Mouse (Mus musculus) c-Kit-positive CD71-positive TER-119-positive erythroid progenitor cells, embryonic 14.5 days (primary cell): ENCODE data around the gene Ccnt1.
"Not testable (repeated sequence)": the region's sequence is repeated elsewhere in the genome, so short reads cannot be mapped to it uniquely, and the experiment has no call there.

Source experiments
- DNase-seq: peaks from one replicate; pipeline ENCODE4 v3.0.0-alpha.2; 2013; ENCODE audit warnings: low spot score

Gene Ccnt1

DNA sequence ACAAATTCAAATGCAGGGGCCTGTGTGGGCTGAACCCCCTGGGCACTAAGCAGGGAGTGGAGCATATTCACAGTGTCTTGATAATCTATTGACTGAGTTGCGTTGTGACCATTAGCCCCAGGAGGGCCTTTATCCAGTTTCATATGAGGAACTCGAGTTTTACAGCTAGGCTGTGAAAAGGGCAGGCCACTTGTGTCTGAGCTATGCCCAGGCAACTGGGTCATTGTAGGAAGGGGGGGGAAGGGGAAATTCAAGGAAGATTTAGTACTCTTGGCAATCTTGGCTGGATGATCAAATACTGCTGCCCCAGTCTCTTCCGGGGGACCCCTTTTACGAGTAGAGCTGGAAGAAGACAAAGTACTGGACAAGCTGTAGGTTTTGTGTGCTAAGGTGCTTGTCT, 27.4 kb downstream of the Ccnt1 start:
- DNase-seq = no peak

DNA sequence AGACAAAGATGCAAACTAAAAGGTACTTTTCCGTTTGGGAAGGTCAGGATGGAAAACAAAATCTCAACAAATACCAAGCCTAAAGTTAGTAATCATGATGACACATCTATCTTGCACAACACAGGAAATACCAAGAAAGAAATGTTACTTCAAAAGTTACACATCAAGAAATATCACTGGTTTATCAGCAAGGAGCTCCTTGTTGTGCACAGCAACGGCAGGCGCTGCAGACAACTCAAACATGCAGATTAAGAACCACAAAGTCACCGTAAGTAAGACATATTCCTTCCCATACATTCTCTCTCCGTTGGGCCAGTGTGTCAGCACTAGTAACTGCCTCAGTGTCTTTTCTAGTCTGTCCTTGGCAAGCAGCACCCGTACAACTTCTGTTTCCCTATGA, 29.7 kb downstream of the Ccnt1 start:
- no peak for DNase-seq

DNA sequence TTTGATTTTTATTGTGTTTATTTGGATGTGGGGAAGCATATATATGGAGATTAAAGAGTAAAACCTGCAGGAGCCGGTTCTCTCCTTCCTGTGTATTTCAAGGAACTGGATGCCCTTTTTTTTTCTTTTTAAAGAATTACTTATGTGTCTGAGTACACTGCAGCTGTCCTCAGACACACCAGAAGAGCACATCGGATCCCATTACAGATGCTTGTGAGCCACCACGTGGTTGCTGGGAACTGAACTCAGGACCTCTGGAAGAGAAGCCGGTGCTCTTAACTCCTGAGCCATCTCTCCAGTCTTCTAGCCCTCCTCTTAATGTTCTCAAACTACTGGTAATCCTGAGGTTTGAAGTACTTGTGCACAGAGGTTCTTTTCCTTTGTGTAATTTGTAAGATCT, 32.8 kb downstream of the Ccnt1 start:
- no peak for DNase-seq

DNA sequence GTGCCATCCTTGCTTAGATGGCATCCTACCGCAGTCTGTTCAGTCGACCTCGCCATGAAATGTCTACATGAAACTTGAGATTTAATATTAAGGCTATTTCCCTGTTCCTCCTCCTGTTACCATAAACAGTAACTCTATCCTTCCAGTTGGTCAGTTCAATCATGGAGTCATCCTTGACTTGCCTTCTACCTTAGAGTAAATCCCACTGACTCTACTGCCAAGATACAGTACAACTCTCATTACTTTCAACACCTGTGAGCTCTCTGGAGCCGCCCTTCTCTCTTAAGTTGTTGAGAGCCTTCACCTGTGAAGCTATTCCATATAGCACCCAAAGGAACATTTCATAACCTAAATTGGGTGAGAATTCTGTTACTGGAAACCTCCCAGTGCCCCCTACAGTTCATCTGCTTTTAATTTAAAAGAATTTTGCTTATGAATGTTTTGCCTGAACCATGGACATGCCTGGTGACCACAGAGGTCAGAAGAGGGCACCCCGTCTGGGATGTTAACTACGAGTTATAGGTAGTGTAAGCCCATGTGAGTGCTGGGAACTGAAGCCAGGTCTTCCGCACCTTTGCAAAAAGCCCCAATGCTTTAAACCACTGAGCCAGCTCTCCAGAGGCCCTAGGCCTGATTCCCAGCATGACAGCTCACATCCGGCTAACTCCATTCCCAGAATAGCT, 33.8 kb downstream of the Ccnt1 start:
- DNase-seq = no peak

DNA sequence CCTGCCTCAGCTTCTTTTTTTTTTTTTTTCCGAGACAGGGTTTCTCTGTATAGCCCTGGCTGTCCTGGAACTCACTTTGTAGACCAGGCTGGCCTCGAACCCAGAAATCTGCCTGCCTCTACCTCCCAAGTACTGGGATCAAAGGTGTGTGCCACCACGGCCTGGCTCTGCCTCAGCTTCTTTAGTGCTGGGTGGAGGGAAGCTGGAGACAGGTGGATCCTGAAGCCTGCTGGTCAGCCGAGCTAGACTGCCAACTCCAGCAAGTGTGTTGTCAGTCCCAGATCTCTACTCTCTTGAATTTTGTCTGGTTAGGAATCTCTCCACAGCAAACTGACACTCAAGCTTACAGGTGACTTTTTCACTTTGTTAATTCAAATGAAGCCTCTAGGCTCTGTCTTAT, 34.8 kb downstream of the Ccnt1 start:
- DNase-seq = no peak

DNA sequence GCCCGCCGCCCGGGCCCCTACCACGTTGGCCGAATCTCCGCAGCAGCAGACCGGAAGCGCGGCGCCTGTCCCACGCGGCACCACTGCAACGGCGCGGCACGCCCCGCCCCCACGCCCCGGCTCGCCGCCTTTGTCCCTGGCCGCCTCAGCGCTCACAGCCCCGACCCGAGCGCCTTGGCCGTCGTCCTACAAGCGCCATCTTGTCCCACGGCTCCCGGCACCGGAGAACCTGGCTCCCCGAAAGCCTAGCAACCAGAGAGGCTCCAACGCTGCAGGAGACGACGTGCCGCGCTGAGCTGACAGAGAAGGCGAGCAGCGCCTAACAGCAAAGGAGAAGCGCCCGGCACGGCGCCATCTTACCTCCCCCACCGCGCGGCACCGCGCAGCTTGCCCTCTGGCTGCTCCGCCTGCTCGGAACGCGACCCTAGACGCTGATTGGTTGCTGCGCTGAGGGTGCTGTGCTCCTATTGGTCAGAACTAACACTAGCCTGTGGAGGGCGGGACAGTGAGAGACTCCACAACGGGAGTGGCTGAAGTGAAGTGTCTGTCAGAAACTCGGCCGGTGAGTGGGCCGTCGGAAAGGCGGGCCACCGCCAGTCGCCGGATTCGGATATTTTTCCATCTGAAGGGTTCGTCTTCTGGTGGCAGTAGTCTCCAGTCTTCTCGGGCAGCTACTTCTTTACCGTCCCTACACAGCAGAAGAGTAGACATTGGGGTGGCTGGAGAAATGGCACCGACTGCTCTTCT, 36.7 kb downstream of the Ccnt1 start, which contains the start of gene Kansl2:
Gene Kansl2, minus strand, starts transcription at position 384 of the 747 bp plus-strand sequence.
- peak; percentile 98 for DNase-seq

DNA sequence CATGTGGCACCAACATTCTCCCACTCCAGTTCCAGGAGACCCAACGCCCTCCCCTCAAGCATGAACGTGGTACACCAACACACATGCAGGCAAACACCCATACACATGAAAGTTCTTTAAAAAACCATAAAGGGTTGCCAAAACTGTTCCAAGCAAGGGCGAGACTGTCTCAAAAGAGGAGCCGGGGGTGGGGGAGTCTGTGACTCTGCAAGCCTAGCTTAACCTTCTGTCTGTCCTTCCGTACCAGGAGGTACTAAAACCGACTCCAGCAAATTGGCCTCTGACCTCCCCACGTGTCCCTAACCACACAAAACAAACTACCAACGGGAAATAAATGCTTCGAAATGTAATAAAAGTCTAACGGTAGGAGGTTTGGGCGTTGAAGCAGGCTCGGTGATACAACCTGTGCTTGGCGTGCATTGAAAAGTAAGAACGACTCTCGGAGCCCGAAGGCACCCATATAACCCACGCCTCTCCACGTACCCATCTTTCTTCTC, 37.6 kb downstream of the Ccnt1 start:
- DNase-seq = peak; percentile 30

DNA sequence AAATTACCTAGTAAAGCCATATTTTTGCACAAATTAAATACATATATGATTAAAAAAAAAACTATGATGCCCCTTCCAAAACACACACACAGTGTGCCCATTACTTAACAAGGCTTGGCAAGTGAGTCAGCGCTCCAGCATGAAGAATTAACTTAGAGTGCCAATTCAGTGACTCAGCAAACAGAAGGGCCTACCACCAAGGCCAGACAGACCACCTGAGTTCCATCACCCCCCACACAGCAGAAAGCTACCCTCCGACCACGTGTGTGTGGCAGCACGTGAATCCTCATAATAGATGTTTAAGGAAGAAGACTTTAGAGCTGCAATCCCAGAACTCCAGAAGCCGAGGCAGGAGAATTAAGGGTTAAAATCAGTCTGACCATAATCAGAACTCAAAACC, 38.4 kb downstream of the Ccnt1 start:
- peak; percentile 27 for DNase-seq

DNA sequence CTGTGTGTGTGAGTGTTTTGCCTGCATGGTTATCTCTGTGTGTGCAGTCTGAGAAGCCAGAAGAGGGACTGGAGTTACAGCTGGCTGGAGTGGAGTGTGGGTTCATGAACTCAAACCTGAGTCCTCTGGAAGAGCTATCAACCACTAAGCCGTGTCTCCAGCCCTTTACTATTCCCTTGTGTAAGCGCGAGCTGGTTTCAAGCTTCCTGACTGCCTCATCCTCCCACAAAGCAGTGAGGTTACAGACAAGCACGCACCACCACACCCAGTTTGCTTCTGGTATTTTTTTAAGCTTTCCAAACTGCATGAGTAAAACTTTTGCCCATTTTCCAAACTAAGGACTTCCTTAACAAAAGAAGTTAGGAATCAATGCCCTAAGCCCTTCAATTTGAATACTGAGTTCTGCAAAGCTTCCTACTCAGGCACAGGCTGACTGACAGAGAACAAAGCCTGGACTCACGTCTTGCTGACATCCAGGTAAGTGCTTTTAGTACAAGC, 42.6 kb downstream of the Ccnt1 start:
- DNase-seq = no peak

DNA sequence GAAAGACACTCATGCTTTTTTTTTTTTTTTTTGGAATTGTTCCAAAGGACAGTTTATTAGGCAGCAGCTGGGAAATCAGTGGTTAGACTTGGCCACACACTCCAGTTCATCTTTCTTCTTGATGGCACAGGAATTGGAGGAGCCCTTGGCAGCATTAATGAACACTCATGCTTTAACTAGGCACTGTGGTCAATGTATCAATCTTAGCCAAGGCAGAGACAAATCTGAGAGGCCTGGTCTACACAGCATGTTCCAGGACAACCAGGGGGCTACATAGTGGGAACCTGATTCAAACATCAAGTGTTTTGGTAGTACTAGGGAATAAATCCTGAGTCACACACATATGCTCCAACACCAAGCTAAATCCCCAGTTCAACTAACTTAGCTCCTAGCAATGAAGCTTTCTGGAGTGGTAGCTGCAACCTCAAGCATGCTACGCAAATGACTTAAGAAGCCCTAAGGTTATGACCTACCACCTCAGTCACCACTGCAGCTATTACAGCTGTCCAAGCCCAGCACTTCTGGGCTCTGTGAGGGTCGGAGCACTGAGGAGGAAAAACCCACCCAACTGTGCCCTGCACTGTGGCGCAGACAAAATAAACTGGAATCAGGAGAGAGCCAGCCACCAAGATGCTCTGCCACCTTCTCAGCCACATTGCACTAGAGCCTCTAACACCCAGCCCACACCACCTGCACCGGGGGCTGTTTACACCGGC, 43.5 kb downstream of the Ccnt1 start:
- DNase-seq = no peak

DNA sequence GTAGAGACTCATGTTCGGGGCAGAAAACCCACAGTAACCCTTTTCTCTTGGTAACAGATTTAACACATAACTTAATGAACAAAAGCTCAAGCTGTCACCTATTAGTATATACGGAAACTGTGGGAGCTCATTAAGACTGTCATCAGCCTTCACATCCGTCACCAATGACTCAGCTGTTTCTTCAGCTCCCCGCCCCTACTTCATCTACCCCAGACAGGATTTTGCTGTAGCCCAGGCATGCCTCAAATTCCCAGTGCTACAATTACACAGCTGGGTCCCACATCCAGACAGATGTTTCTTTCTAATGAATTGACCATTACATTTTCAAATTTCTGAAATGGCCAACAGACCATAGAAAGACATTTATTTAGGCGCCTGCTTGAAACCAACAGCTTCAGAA, 44.7 kb downstream of the Ccnt1 start:
- peak; percentile 61 for DNase-seq

DNA sequence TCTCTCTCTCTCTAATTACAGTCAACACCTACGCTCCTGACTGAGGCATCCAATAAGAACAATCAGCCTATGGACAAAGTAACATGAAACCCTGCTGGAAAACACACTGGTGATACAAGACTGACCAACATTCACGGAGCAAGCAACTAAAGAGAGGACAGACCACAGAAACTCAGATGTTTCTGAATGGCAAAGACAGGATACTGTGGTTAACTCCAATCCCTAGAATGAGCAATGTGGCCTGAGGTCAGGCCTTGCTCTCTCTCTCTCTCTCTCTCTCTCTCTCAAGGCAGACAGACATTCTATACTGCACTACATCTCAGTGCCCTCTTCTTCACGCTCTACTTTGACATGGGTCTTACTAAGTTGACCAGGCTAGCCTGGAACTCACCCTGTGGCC, 49.5 kb downstream of the Ccnt1 start:
- DNase-seq = no peak

DNA sequence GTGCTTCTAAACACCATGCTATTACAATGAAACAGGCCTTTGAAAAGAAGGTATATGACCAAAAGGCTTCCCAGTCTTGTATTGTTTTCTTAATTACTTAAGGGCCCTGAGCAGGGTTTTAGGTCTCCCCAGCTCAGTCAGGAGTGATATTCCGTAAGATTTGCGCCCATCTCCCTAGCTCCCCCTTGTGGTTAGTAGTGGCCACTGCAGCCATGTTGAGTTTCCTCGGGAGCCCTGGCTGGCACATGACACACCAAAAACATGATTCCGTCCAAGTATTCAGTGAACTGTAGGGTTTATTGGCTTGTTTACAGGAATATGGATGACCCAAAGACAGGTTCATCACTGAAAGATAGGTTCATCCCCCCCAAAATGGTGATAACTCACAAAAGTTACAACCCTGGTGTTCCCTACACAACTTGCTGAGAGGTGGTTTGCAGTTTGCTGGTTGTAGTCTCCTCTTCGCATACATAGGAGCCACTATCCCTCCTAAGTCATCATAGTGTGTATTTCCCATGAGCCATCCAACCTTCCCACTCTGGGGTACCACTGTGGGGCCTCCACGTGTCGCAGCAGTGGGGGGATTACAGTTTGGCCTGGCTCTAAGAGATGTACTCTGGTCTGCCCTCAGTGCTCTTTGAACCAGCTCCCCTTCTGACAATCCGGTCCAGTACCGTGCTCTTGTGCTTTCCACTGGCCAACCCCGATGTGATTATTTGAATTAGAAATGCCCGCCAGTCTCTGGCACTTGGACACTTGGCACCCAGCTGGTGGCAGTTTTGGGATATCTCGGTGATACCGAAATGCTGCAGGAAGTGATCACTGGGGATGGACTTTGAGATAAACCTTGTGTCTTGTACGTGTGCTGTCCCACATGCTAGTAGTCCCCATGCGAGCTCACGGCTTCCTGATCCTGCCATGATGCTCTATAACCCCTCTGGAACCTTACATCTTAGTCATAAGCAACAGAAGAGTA, 53.1 kb downstream of the Ccnt1 start:
- DNase-seq = peak; percentile 59

DNA sequence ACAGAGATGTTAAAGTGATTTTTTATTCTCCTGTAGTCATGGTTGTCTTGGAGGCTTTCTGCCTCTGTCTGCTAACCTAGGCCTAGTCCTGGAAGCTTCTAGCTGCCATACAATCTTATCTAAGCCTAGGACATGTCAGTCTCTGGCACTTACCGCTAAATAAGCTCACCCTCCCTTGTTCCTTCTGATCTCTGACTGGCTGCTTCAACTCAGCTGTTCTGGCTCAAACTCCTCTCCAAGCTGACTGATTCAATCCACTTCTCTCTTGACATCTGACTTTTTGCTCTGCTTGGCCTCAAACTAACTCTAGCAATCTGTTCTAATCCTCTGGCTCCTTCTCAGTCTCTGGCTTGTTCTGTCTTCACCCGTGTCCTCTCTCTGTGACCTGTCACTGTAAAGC, 55.9 kb downstream of the Ccnt1 start:
- not testable (repeated sequence) for DNase-seq

DNA sequence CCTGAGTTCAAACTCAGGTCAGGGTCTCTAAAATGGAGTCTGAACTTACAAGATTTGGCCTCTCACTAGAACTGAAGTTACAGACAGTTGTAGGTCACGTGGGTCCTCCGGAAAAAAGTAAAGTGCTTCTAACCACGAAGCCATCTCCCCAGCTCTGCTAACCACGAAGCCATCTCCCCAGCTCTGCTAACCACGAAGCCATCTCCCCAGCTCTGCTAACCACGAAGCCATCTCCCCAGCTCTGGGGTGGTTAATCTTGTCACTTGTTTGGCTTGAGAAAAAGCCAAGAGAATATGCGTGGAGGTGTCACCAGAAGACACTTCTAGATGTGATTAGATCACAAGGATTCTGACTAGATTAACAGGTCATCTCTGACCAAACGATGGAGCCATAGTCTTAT, 56.6 kb downstream of the Ccnt1 start:
- no peak for DNase-seq

DNA sequence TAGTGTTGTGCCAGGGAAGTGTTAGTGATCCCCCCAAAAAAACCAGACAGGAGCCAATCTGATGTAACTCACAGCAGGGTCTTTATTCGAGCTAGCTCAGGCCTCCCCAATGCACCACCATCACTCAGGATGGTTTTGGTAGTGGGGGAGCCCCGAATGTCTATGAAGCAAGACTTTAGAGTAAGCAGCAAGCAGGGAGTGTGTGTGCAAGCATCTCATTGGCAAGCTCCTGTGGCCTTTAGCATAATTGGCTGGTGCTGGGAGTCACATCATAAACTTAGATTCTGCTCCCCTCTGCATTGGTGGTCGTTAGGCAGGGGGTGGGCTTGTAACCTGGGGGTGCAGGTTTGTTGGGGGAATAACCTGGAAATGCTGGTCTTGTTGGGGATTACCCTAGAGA, 57.0 kb downstream of the Ccnt1 start:
- not testable (repeated sequence) for DNase-seq

DNA sequence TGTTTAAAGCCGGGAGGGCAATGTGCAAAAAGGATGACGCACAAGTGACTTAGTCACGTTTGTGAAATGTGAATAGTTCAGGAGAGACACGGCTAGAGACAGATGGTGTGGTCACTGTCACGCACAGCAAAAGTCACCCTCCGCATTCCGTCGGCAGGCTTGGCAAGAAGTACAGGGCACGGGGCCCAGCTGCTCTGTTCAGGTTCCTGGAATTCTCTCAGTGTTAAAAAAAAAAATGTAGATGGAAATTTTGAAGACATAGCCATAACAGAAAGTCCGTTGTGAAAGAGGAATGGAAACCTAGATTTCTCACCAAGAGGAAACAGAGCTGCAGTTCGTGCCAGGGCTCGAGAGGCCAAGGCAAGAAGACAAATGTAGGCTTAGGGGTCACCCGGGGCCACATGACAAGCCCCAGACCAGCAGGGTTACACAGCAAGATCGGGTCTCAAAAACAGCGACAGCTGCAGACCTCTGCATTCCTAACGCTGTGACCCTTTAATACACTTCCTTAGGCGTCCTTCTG, 57.9 kb downstream of the Ccnt1 start:
- no peak for DNase-seq

DNA sequence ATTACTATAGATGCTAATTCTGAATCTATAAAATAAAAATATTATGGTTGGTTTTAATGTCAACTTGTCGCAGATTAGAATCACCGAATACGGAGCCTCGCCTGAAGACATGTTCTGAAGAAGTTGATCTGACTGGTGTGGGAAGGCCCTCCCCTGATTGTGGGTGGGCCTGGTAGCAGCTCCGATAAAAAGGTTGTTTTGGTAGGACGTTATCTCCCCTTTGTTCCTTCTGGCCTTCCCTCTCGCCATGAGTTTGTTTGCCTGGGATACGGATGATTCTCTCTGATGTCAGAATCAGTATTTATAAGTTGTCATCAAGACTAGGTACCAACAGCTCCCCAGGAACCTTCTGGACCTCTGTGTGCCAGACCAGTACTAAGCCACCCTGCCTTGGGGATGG, 58.5 kb downstream of the Ccnt1 start:
- DNase-seq = no peak

DNA sequence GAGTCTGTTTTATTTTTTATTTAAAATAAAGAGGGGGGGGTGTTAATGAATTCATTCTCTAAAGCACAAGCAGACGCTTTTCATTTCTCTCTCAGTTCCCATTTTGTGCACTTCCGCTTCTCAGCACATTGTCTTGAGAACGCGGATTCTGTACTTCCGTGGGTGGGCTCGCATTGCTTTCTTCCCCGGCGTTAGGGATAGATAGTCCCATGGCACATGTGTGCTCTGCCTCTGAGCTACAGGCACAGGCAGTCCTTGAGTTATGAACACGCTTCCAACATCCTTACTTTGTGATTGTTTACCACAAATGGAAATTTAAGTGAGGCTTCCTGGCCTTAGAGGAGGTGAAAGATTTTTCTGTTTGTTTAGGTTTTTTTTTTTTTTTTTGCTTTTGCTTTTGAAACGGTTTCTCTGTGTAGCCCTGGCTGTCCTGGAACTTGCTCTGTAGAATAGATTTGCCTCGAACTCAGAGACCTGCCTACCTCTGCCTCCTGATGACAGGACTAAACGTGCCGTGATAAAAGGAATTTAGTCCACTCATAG, 59.3 kb downstream of the Ccnt1 start:
- no peak for DNase-seq

DNA sequence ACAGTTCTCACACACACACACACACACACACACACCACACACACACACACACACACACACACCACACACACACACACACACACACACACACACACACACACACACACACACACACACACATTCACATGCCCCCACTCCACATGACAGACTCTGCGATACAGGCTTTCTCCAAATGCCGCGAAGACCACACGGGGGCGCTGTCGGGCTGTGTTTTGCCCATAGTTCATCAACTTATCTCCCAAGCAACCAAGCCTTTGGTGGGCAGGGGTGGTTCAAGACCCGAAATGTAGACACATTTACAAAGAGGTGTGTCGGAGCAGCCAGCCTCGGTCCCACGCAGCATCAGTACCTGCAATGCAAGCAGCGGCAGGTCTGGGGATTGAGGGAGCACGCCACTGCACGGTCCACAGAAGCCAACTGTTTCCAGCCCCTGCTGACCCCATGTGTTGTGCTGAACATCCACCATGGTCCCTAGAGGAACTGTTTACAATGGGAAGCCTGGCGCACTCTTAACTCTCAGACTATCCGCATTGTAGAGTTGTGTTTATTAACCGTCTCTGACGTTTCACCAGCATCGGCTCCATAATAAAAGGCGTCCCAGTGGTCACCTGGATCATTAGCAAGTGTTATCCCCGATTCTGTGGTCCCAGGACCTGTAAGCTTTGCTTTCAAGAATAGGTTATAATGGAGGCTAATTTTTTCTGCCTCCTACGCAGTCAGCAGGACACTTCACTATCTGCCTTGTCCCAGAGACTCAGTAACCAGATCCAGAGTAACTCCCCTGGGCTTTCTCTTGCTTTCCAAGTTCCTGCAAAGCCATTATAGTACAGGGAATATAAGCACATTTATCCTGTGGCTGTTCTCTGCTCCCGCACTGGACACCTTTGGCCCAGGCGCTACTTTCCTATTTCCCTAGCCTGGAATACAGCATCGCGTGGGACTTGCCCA, 60.0 kb downstream of the Ccnt1 start:
- peak; percentile 76 for DNase-seq
